Comparison of ENCODE assay signal across 28 mouse cellular contexts in the genomic region with DNA sequence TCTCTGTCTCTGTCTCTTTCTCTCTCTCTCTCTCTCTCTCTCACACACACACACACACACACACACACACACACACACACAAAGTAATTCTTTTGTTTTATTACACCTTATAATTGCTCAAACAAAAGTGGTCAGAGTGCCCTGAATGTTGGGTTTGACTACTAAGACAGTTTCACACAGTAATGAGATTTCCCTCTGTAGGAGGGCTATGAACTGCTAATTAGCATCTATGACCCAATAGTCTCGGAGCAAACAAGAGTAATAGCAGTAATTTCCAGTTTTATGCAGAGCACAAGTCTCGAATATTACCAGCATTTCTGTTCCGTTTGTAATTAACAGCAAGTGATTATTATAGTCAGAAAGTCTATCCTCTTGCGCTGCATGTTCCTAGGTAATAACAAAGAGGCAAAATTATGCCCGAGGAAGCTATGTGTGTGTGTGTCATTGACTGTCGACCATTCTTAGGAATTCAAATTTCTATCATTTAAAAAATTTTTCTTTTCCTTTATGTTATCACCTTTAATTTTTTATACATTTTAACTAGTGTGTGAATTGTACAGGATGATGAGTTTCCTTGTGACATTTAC.
A peak's percentile ranks its signal among the peaks of the same experiment; 100 is the strongest.
DNase-seq lines count a peak whose midpoint lies in the region; ATAC-seq and TF ChIP-seq lines count a peak whose summit lies in the region.
"Had no signal": no experiment of that assay in that cellular context is flagged by ENCODE, and none has a peak within 500 bp of the region (broad histone marks: within the 10 kb centered on the region; RNA-seq: fewer than 3 reads in every experiment).

No protein-coding gene starts in this region.

- no peak overlapping the region for H3K4me2 ChIP-seq in forebrain, embryonic 12.5 days
- no peak overlapping the region for H3K4me2 ChIP-seq in forebrain, embryonic 14.5 days (ENCODE audit: low read length)
- H3K4me2 ChIP-seq in hindbrain, embryonic 15.5 days = no peak overlapping the region
- H3K4me2 ChIP-seq in midbrain, postnatal 0 days (ENCODE audit: low read depth, low read length, poor library complexity, severe bottlenecking) = no peak overlapping the region
- no peak overlapping the region for H3K4me2 ChIP-seq in midbrain, embryonic 14.5 days (ENCODE audit: low read length)
- no peak overlapping the region for H3K4me2 ChIP-seq in neural tube, embryonic 14.5 days (ENCODE audit: low read depth, low read length)
- H3K4me2 ChIP-seq: embryonic facial prominence, embryonic 12.5 days; embryonic facial prominence, embryonic 15.5 days; forebrain, embryonic 13.5 days; heart, embryonic 11.5 days had no signal

- no peak overlapping the region for H3K27ac ChIP-seq in forebrain, embryonic 12.5 days
- H3K27ac ChIP-seq in forebrain, embryonic 14.5 days (ENCODE audit: low read depth, low read length) = no peak overlapping the region
- no peak overlapping the region for H3K27ac ChIP-seq in hindbrain, embryonic 15.5 days (replicated peaks)
- no peak overlapping the region for H3K27ac ChIP-seq in hindbrain, embryonic 10.5 days
- H3K27ac ChIP-seq in midbrain, postnatal 0 days (ENCODE audit: low read depth, low read length) = no peak overlapping the region
- H3K27ac ChIP-seq in midbrain, embryonic 14.5 days (replicated peaks; ENCODE audit: low read depth, low read length) = no peak overlapping the region
- no peak overlapping the region for H3K27ac ChIP-seq in neural tube, embryonic 14.5 days (ENCODE audit: low read depth, low read length)
- H3K27ac ChIP-seq: embryonic facial prominence, embryonic 12.5 days; embryonic facial prominence, embryonic 15.5 days; forebrain, embryonic 13.5 days; gastrocnemius, adult 2 months had no signal

- no peaks in the 10 kb centered on the region for H3K36me3 ChIP-seq in forebrain, embryonic 12.5 days (replicated peaks)
- no peaks in the 10 kb centered on the region for H3K36me3 ChIP-seq in forebrain, embryonic 14.5 days (ENCODE audit: control insufficient read depth, insufficient read depth, low read length)
- H3K36me3 ChIP-seq in hindbrain, embryonic 15.5 days = no peaks in the 10 kb centered on the region
- H3K36me3 ChIP-seq in hindbrain, embryonic 10.5 days = no peaks in the 10 kb centered on the region
- no peaks in the 10 kb centered on the region for H3K36me3 ChIP-seq in midbrain, postnatal 0 days (ENCODE audit: insufficient read depth, low read length)
- no peaks in the 10 kb centered on the region for H3K36me3 ChIP-seq in midbrain, embryonic 14.5 days (ENCODE audit: control insufficient read depth, insufficient read depth, low read length)
- H3K36me3 ChIP-seq in neural tube, embryonic 14.5 days (ENCODE audit: control insufficient read depth, insufficient read depth, low read length) = no peaks in the 10 kb centered on the region
- H3K36me3 ChIP-seq: embryonic facial prominence, embryonic 12.5 days; embryonic facial prominence, embryonic 15.5 days; G1E had no signal

- no peak for TF ChIP-seq CTCF in midbrain, postnatal 0 days (IDR thresholded peaks at IDR 0.05)

- H3K27me3 ChIP-seq in forebrain, embryonic 12.5 days = no peaks in the 10 kb centered on the region
- H3K27me3 ChIP-seq in forebrain, embryonic 14.5 days (replicated peaks; ENCODE audit: control insufficient read depth, insufficient read depth, low read length) = no peaks in the 10 kb centered on the region
- H3K27me3 ChIP-seq in hindbrain, embryonic 15.5 days = no peaks in the 10 kb centered on the region
- H3K27me3 ChIP-seq in hindbrain, embryonic 10.5 days (ENCODE audit: insufficient read depth, poor library complexity, severe bottlenecking) = no peaks in the 10 kb centered on the region
- H3K27me3 ChIP-seq in midbrain, postnatal 0 days (ENCODE audit: insufficient read depth, low read length) = no peaks in the 10 kb centered on the region
- no peaks in the 10 kb centered on the region for H3K27me3 ChIP-seq in midbrain, embryonic 14.5 days (ENCODE audit: control insufficient read depth, insufficient read depth, low read length)
- H3K27me3 ChIP-seq in neural tube, embryonic 14.5 days (ENCODE audit: control insufficient read depth, insufficient read depth, low read length) = no peaks in the 10 kb centered on the region
- H3K27me3 ChIP-seq: CH12.LX; embryonic facial prominence, embryonic 12.5 days; embryonic facial prominence, embryonic 15.5 days; forebrain, embryonic 13.5 days had no signal

- no peak overlapping the region for H3K4me3 ChIP-seq in forebrain, embryonic 12.5 days (replicated peaks)
- H3K4me3 ChIP-seq in forebrain, embryonic 14.5 days (ENCODE audit: low read depth, low read length) = no peak overlapping the region
- H3K4me3 ChIP-seq in hindbrain, embryonic 15.5 days = no peak overlapping the region
- H3K4me3 ChIP-seq in hindbrain, embryonic 10.5 days = no peak overlapping the region
- no peak overlapping the region for H3K4me3 ChIP-seq in midbrain, postnatal 0 days (ENCODE audit: low read depth, low read length)
- no peak overlapping the region for H3K4me3 ChIP-seq in midbrain, embryonic 14.5 days (replicated peaks; ENCODE audit: low read depth, low read length)
- H3K4me3 ChIP-seq in neural tube, embryonic 14.5 days (ENCODE audit: low read depth, low read length) = no peak overlapping the region
- H3K4me3 ChIP-seq: embryonic facial prominence, embryonic 12.5 days; embryonic facial prominence, embryonic 15.5 days; forebrain, embryonic 13.5 days; gastrocnemius, adult 2 months had no signal

- H3K4me1 ChIP-seq in forebrain, embryonic 12.5 days = peaks cover 1% of the 10 kb centered on the region
- no peaks in the 10 kb centered on the region for H3K4me1 ChIP-seq in forebrain, embryonic 14.5 days (ENCODE audit: control insufficient read depth, insufficient read depth, low read length)
- H3K4me1 ChIP-seq in hindbrain, embryonic 15.5 days (replicated peaks) = no peaks in the 10 kb centered on the region
- no peaks in the 10 kb centered on the region for H3K4me1 ChIP-seq in hindbrain, embryonic 10.5 days (replicated peaks)
- no peaks in the 10 kb centered on the region for H3K4me1 ChIP-seq in midbrain, postnatal 0 days (ENCODE audit: insufficient read depth, low read length)
- peaks cover 1% of the 10 kb centered on the region; the same call in 1 of the 2 replicates for H3K4me1 ChIP-seq in midbrain, embryonic 14.5 days (ENCODE audit: control insufficient read depth, insufficient read depth, low read length)
- no peaks in the 10 kb centered on the region for H3K4me1 ChIP-seq in neural tube, embryonic 14.5 days (ENCODE audit: control insufficient read depth, insufficient read depth, low read length)
- H3K4me1 ChIP-seq: embryonic facial prominence, embryonic 12.5 days; embryonic facial prominence, embryonic 15.5 days had no signal

- peak; percentile 36; the same call in 1 of the 2 replicates for ATAC-seq in forebrain, embryonic 12.5 days (ENCODE audit: low FRiP score)
- no peak for ATAC-seq in forebrain, embryonic 14.5 days
- peak; percentile 48; the same call in 1 of the 2 replicates for ATAC-seq in hindbrain, embryonic 15.5 days (ENCODE audit: low FRiP score, low read depth)
- ATAC-seq in midbrain, postnatal 0 days (ENCODE audit: low FRiP score) = no peak
- no peak for ATAC-seq in midbrain, embryonic 14.5 days (ENCODE audit: low FRiP score, low TSS enrichment)
- peak; percentile 65; the same call in 1 of the 2 replicates for ATAC-seq in neural tube, embryonic 14.5 days (ENCODE audit: low read depth)
- ATAC-seq: forebrain, embryonic 13.5 days; inflammation-experienced regulatory T-cells, adult 6 months; intestine, embryonic 16.5 days; Patski had no signal

- 64% methylated on average over 6 of the region's 6 CpGs for WGBS in forebrain, embryonic 12.5 days
- WGBS in forebrain, embryonic 14.5 days = 39% methylated on average over 6 of the region's 6 CpGs
- WGBS in hindbrain, embryonic 15.5 days = 66% methylated on average over 6 of the region's 6 CpGs
- WGBS in hindbrain, embryonic 10.5 days = 89% methylated on average over 6 of the region's 6 CpGs
- 81% methylated on average over 6 of the region's 6 CpGs for WGBS in midbrain, postnatal 0 days
- WGBS in midbrain, embryonic 14.5 days = 89% methylated on average over 6 of the region's 6 CpGs
- WGBS in neural tube, embryonic 14.5 days = 42% methylated on average over 6 of the region's 6 CpGs

- no peak for DNase-seq in forebrain, embryonic 14.5 days (ENCODE audit: low spot score)
- DNase-seq in hindbrain, embryonic 10.5 days (ENCODE audit: low spot score) = no peak
- DNase-seq in midbrain, postnatal 0 days (ENCODE audit: low spot score) = peak; percentile 23
- no peak for DNase-seq in midbrain, embryonic 14.5 days
- DNase-seq in cerebellum, adult 18-20 months = no peak
- DNase-seq: adrenal gland, adult 2 months; adrenal gland, postnatal 14 days; B cell, adult 2 months; cerebellum, adult 11-12 months; cerebellum, adult 9-10 months; cerebellum, postnatal 14 days; gastrocnemius, adult 2 months; gastrocnemius, postnatal 14 days; heart, adult 11 months; kidney, adult 18-20 months; kidney, adult 9 months had no signal

- no peaks in the 10 kb centered on the region for H3K9me3 ChIP-seq in forebrain, embryonic 12.5 days
- H3K9me3 ChIP-seq in forebrain, embryonic 14.5 days (replicated peaks; ENCODE audit: control insufficient read depth, low read length) = no peaks in the 10 kb centered on the region
- H3K9me3 ChIP-seq in hindbrain, embryonic 15.5 days = no peaks in the 10 kb centered on the region
- H3K9me3 ChIP-seq in hindbrain, embryonic 10.5 days = no peaks in the 10 kb centered on the region
- no peaks in the 10 kb centered on the region for H3K9me3 ChIP-seq in midbrain, postnatal 0 days (ENCODE audit: low read length)
- H3K9me3 ChIP-seq in midbrain, embryonic 14.5 days (ENCODE audit: control insufficient read depth, low read length) = no peaks in the 10 kb centered on the region
- H3K9me3 ChIP-seq in neural tube, embryonic 14.5 days (ENCODE audit: control insufficient read depth, low read length) = no peaks in the 10 kb centered on the region
- H3K9me3 ChIP-seq: embryonic facial prominence, embryonic 12.5 days; embryonic facial prominence, embryonic 15.5 days; forebrain, embryonic 13.5 days; G1E had no signal

- H3K9ac ChIP-seq in forebrain, embryonic 12.5 days = no peak overlapping the region
- no peak overlapping the region for H3K9ac ChIP-seq in forebrain, embryonic 14.5 days (ENCODE audit: low read length)
- no peak overlapping the region for H3K9ac ChIP-seq in hindbrain, embryonic 15.5 days
- H3K9ac ChIP-seq in midbrain, postnatal 0 days (replicated peaks; ENCODE audit: low read length, poor library complexity, severe bottlenecking) = no peak overlapping the region
- no peak overlapping the region for H3K9ac ChIP-seq in midbrain, embryonic 14.5 days (replicated peaks; ENCODE audit: low read length)
- H3K9ac ChIP-seq in neural tube, embryonic 14.5 days (replicated peaks; ENCODE audit: low read depth, low read length) = no peak overlapping the region
- H3K9ac ChIP-seq: embryonic facial prominence, embryonic 12.5 days; embryonic facial prominence, embryonic 15.5 days; forebrain, embryonic 13.5 days had no signal

Comparison
In these comparisons a context has a peak if more than half of its experiments do, and no peak if none do; other contexts are left out.
1. ATAC-seq: peak in forebrain, embryonic 12.5 days (single experiment), hindbrain, embryonic 15.5 days (single experiment) and neural tube, embryonic 14.5 days (single experiment); none in forebrain, embryonic 14.5 days (single experiment), midbrain, postnatal 0 days (single experiment) and midbrain, embryonic 14.5 days (single experiment).